Mouse (Mus musculus) ES-E14 (cell line): ENCODE measurements at regions not wholly inside any gene's neighbourhood (a gene's known extent, or its start where the extent isn't known, plus 50 kb on each side); places are given as distances from the start of the nearest gene placed in this dataset.

Source experiments
- DNase-seq: peaks from one replicate; pipeline ENCODE4 v3.0.0-alpha.2; 2013; ENCODE audit warnings: low read depth, low spot score
- H3K27ac ChIP-seq: 2 replicates; pipeline ENCODE4 v1.5.1; 2012; ENCODE audit warnings: low read depth, mild to moderate bottlenecking, low read length, moderate library complexity, mixed read lengths; ENCODE audit not compliant: poor library complexity, insufficient read depth, severe bottlenecking
- H3K36me3 ChIP-seq: 2 replicates; pipeline ENCODE4 v1.6.1; 2012; ENCODE audit warnings: mild to moderate bottlenecking, low read length, moderate library complexity, mixed read lengths; ENCODE audit not compliant: control insufficient read depth, poor library complexity, insufficient read depth, severe bottlenecking
- H3K4me1 ChIP-seq, 2 experiments: fragments of 150-350 bp in 1 of 2; sonication (generic) in 1 of 2; 2 replicates each; pipeline ENCODE4 v1.6.1; 2012; ENCODE audit warnings: low read length in 2 of 2, mild to moderate bottlenecking in 1 of 2, mixed read lengths in 1 of 2; ENCODE audit not compliant: control insufficient read depth in 2 of 2, insufficient read depth in 2 of 2, poor library complexity in 1 of 2
- H3K4me3 ChIP-seq, 2 experiments: fragments of 150-350 bp in 1 of 2; sonication (generic) in 1 of 2; 2 replicates each; pipeline ENCODE4 v1.5.1; 2012; ENCODE audit warnings: low read length in 2 of 2, low read depth in 1 of 2, mild to moderate bottlenecking in 1 of 2, mixed read lengths in 1 of 2; ENCODE audit not compliant: insufficient read depth in 1 of 2, poor library complexity in 1 of 2, severe bottlenecking in 1 of 2
- H3K9ac ChIP-seq: 2 replicates; pipeline ENCODE4 v1.6.1; 2012; ENCODE audit warnings: low read depth, mild to moderate bottlenecking, low read length, mixed read lengths; ENCODE audit not compliant: poor library complexity, insufficient read depth, severe bottlenecking
- H3K9me3 ChIP-seq: fragments of 150-350 bp; sonication (generic); 2 replicates; pipeline ENCODE4 v1.6.1; 2012; ENCODE audit warnings: low read depth, mild to moderate bottlenecking, low read length; ENCODE audit not compliant: control insufficient read depth, insufficient read depth
- CHD2 ChIP-seq: IDR thresholded peaks from 2 replicates; pipeline ENCODE4 v1.6.1; 2014; ENCODE audit warnings: mild to moderate bottlenecking, low read depth, low read length, inconsistent platforms
- HCFC1 ChIP-seq: IDR thresholded peaks from 2 replicates; pipeline ENCODE4 v1.6.1; 2012; ENCODE audit warnings: low read length, inconsistent platforms, borderline replicate concordance; ENCODE audit not compliant: insufficient read depth
- MAFK ChIP-seq: IDR thresholded peaks from 2 replicates; pipeline ENCODE4 v1.6.1; 2014; ENCODE audit warnings: mild to moderate bottlenecking, low read depth, low read length, inconsistent platforms; ENCODE audit not compliant: insufficient read depth
- ZC3H11A ChIP-seq: IDR thresholded peaks from 2 replicates; pipeline ENCODE4 v1.6.1; 2012; ENCODE audit warnings: low read depth, mild to moderate bottlenecking, inconsistent platforms, low read length, borderline replicate concordance
- ZNF384 ChIP-seq: IDR thresholded peaks from 2 replicates; pipeline ENCODE4 v1.6.1; 2012; ENCODE audit warnings: low read depth, low read length, inconsistent platforms
- in situ Hi-C, 2 experiments: fragments of 600-800 bp; cut with MboI; formaldehyde crosslinking; loops; one replicate each; pipeline ENCODE4 v1.15.1; 2025; ENCODE audit warnings: low sequenced_read_pairs in 2 of 2, inconsistent platforms in 1 of 2; ENCODE audit not compliant: unreplicated experiment in 2 of 2

GRCm38 (mm10) chr1:71772526-71772925 is 119.5 kb upstream of the Fn1 start:
- Histone ChIP-seq H3K9me3 (no peaks in the 10 kb centered on the region), H3K4me3 (no peak overlapping the region), H3K27ac (no peak overlapping the region), H3K9ac (no peak overlapping the region), H3K4me1 (no peaks in the 10 kb centered on the region), H3K36me3 (no peaks in the 10 kb centered on the region)
- no peak for TF ChIP-seq ZNF384
- no peak for TF ChIP-seq HCFC1
- no peak for TF ChIP-seq MAFK
- no peak for TF ChIP-seq CHD2
- TF ChIP-seq ZC3H11A: no peak
- in situ Hi-C loops: no loop called here
- no peak for DNase-seq

- DNase-seq: no peak
- Histone ChIP-seq H3K4me3 (no peak overlapping the region), H3K4me1 (no peaks in the 10 kb centered on the region), H3K9ac (no peak overlapping the region), H3K9me3 (no peaks in the 10 kb centered on the region), H3K27ac (no peak overlapping the region), H3K36me3 (no peaks in the 10 kb centered on the region)
- no peak for TF ChIP-seq MAFK
- TF ChIP-seq ZNF384: no peak
- TF ChIP-seq CHD2: no peak
- no peak for TF ChIP-seq HCFC1
- no peak for TF ChIP-seq ZC3H11A
- in situ Hi-C loops: no loop called here
Measured at GRCm38 (mm10) chr1:71771798-71772197, 118.8 kb upstream of the Fn1 start.

GRCm38 (mm10) chr1:71769595-71769994 is 116.6 kb upstream of the Fn1 start:
- no peak overlapping the region for H3K9ac ChIP-seq
- no peaks in the 10 kb centered on the region for H3K9me3 ChIP-seq
- TF ChIP-seq ZNF384 (no peak), CHD2 (no peak), MAFK (no peak), HCFC1 (no peak), ZC3H11A (no peak)
- no peak for DNase-seq
- no peak overlapping the region for H3K4me3 ChIP-seq
- in situ Hi-C loops: no loop called here
- no peak overlapping the region for H3K27ac ChIP-seq
- no peaks in the 10 kb centered on the region for H3K4me1 ChIP-seq
- H3K36me3 ChIP-seq: no peaks in the 10 kb centered on the region

- TF ChIP-seq CHD2: no peak
- TF ChIP-seq ZNF384: no peak
- TF ChIP-seq ZC3H11A: no peak
- TF ChIP-seq MAFK: no peak
- no peak for TF ChIP-seq HCFC1
- in situ Hi-C loops: no loop called here
- no peak overlapping the region for H3K4me3 ChIP-seq
- no peak overlapping the region for H3K9ac ChIP-seq
- no peaks in the 10 kb centered on the region for H3K36me3 ChIP-seq
- no peaks in the 10 kb centered on the region for H3K9me3 ChIP-seq
- DNase-seq: no peak
- H3K27ac ChIP-seq: no peak overlapping the region
- no peaks in the 10 kb centered on the region for H3K4me1 ChIP-seq
Measured at GRCm38 (mm10) chr1:71767705-71768104, 114.7 kb upstream of the Fn1 start.

GRCm38 (mm10) chr1:71767076-71767475 is 114.1 kb upstream of the Fn1 start:
- no peak overlapping the region for H3K4me3 ChIP-seq
- no peak for TF ChIP-seq MAFK
- TF ChIP-seq HCFC1: no peak
- no peak for TF ChIP-seq CHD2
- TF ChIP-seq ZC3H11A: no peak
- TF ChIP-seq ZNF384: no peak
- H3K36me3 ChIP-seq: no peaks in the 10 kb centered on the region
- H3K27ac ChIP-seq: no peak overlapping the region
- in situ Hi-C loops: no loop called here
- DNase-seq: no peak
- no peak overlapping the region for H3K9ac ChIP-seq
- no peaks in the 10 kb centered on the region for H3K9me3 ChIP-seq
- no peaks in the 10 kb centered on the region for H3K4me1 ChIP-seq
